Mouse (Mus musculus): ENCODE measurements around the gene Gm49354. TPM values are rescaled to one million over a fixed set of nuclear protein-coding genes. Genes with fewer than 3 reads are reported as not detected.
A peak's percentile ranks its signal among the peaks of the same experiment; 100 is the strongest.

Gene Gm49354
- polyA plus RNA-seq, 2 experiments: 0.35 TPM; not detected in 1

DNA sequence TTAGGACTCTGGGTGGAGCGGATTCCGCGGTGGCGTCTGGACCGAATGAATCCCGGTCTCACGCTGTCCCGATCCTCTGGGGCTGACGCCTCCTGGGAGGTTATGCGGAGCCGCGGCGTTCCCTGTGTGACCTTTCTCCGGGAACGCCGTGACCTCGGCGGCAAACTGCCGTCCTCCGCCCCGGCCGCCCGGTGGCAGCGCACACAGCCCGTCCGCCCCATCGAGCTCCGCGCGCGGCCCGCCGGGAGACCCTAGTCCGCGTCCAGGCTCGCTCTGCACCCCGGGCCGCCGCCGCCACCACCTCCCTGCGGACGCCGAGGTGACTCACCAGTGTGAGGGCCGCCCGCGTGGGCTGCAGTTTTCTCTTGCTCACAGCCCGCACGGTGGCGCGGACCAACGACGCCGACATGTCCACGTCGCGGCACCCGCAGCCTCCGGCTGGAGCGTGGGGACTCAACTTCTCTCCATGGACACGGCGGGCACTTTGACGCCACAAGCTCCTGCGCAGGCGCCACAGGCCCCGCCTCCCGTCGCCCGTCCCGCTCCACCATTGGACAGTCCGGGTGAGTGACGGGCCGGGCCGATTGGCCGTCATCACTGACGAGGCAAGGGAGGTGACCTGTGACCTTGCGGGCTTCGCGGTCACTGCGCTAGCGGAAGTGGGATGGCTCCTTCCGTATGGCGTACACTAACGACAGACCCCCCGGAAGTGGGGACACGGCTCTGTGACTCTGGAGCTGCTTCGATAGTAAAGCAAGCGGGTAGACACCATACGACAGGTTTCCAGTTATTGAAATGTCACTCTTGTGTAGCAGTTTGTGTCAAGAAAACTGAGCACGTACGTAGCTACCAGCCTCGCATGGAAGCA is 12.5 kb downstream of the Gm49354 start, which contains the start of gene Isca1:
TSS of gene Isca1 (minus strand) at position 515 of the 868 bp plus-strand sequence.
- peaks cover 56% of the 10 kb centered on the region for H3K36me3 ChIP-seq (replicated peaks; ENCODE audit: control insufficient read depth, insufficient read depth, low read depth)
- H3K27ac ChIP-seq: peak within 1 kb of the TSS; percentile 96
- peak within 1 kb of the TSS; percentile 76 to 98 for H3K4me3 ChIP-seq (ENCODE audit: insufficient read depth in 1 of 2, low read depth in 2 of 2, low read length in 2 of 2)
- TF ChIP-seq EP300 (IDR thresholded peaks at IDR 0.05; ENCODE audit: low read depth): no peak
- TF ChIP-seq CTCF (IDR thresholded peaks at IDR 0.05; ENCODE audit: low read depth): no peak
- peak; percentile 93 for ATAC-seq (ENCODE audit: insufficient read depth)
- whole genome bisulfite sequencing (ENCODE audit: insufficient replicate concordance): under 1% methylated on average over 91 of the region's 91 CpGs
- no peaks in the 10 kb centered on the region for H3K9me3 ChIP-seq (ENCODE audit: control insufficient read depth, low read length)
- H3K9ac ChIP-seq (replicated peaks): peak within 1 kb of the TSS; percentile 99
- peaks cover 41 to 51% of the 10 kb centered on the region in 2 experiments for H3K4me1 ChIP-seq (replicated peaks; ENCODE audit: control insufficient read depth in 2 of 2, insufficient read depth in 2 of 2, low read length in 1 of 2)
- H3K27me3 ChIP-seq (ENCODE audit: control insufficient read depth, insufficient read depth, low read length): no peaks in the 10 kb centered on the region
- H3K4me2 ChIP-seq (ENCODE audit: low read depth): peak within 1 kb of the TSS; percentile 90
- DNase-seq (ENCODE audit: low read depth in 3 of 3, low spot score in 3 of 3): peak; percentile 94 to 96 (median 96)

DNA sequence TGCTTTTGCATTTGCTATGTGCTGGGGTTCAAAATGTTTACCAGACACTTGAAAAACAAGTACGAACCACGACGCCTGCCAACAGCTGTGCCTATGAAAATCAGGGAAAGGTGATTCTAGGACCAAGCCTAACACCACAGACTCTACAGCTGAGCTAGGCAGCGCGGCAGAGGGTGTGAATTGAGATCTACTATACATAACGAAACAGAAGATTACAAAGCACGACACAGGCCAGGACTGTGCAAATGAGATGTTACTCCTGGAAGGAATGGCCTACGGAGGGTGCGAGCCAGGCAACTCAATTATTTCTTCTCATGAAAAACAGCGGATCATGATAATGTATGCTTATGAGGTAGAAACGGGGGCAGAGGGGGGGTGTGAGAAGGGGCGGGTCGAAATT is 13.5 kb downstream of the Gm49354 start:
- no peaks in the 10 kb centered on the region for H3K9me3 ChIP-seq (ENCODE audit: control insufficient read depth, low read length)
- 18% methylated on average over 13 of the region's 13 CpGs for WGBS (ENCODE audit: insufficient replicate concordance)
- ATAC-seq (ENCODE audit: insufficient read depth) (no peak), DNase-seq (ENCODE audit: low read depth in 3 of 3, low spot score in 3 of 3) (no peak)
- peak overlapping the region; percentile 90 for H3K4me2 ChIP-seq (ENCODE audit: low read depth)
- H3K4me1 ChIP-seq (replicated peaks; ENCODE audit: control insufficient read depth in 2 of 2, insufficient read depth in 2 of 2, low read length in 1 of 2): peaks cover 46 to 59% of the 10 kb centered on the region in 2 experiments
- peak overlapping the region; percentile 99 for H3K9ac ChIP-seq (replicated peaks)
- H3K27ac ChIP-seq: peak overlapping the region; percentile 96
- H3K27me3 ChIP-seq (ENCODE audit: control insufficient read depth, insufficient read depth, low read length): no peaks in the 10 kb centered on the region
- H3K4me3 ChIP-seq (ENCODE audit: insufficient read depth in 1 of 2, low read depth in 2 of 2, low read length in 2 of 2): peak overlapping the region; percentile 67 to 98
- peaks cover 54% of the 10 kb centered on the region for H3K36me3 ChIP-seq (replicated peaks; ENCODE audit: control insufficient read depth, insufficient read depth, low read depth)
- TF ChIP-seq CTCF (IDR thresholded peaks at IDR 0.05; ENCODE audit: low read depth) (no peak), EP300 (IDR thresholded peaks at IDR 0.05; ENCODE audit: low read depth) (no peak)

GRCm38 (mm10) chr13:59766786-59767515 is 15.1 kb downstream of the Gm49354 start:
- H3K4me1 ChIP-seq (replicated peaks; ENCODE audit: control insufficient read depth in 2 of 2, insufficient read depth in 2 of 2, low read length in 1 of 2): peaks cover 51 to 63% of the 10 kb centered on the region in 2 experiments
- peak overlapping the region; percentile 90 for H3K4me2 ChIP-seq (ENCODE audit: low read depth)
- no peaks in the 10 kb centered on the region for H3K27me3 ChIP-seq (ENCODE audit: control insufficient read depth, insufficient read depth, low read length)
- peak overlapping the region; percentile 96; the same call in 1 of the 2 replicates for H3K27ac ChIP-seq
- H3K4me3 ChIP-seq (ENCODE audit: insufficient read depth in 1 of 2, low read depth in 2 of 2, low read length in 2 of 2): peak overlapping the region; percentile 67 to 98
- H3K36me3 ChIP-seq (replicated peaks; ENCODE audit: control insufficient read depth, insufficient read depth, low read depth): peaks cover 53% of the 10 kb centered on the region
- H3K9me3 ChIP-seq (ENCODE audit: control insufficient read depth, low read length): no peaks in the 10 kb centered on the region
- ATAC-seq (ENCODE audit: insufficient read depth) (no peak), DNase-seq (ENCODE audit: low read depth in 3 of 3, low spot score in 3 of 3) (no peak)
- TF ChIP-seq CTCF (IDR thresholded peaks at IDR 0.05; ENCODE audit: low read depth) (no peak), EP300 (IDR thresholded peaks at IDR 0.05; ENCODE audit: low read depth) (no peak)
- H3K9ac ChIP-seq (replicated peaks): peak overlapping the region; percentile 99
- WGBS (ENCODE audit: insufficient replicate concordance): 63% methylated on average over 11 of the region's 11 CpGs

DNA sequence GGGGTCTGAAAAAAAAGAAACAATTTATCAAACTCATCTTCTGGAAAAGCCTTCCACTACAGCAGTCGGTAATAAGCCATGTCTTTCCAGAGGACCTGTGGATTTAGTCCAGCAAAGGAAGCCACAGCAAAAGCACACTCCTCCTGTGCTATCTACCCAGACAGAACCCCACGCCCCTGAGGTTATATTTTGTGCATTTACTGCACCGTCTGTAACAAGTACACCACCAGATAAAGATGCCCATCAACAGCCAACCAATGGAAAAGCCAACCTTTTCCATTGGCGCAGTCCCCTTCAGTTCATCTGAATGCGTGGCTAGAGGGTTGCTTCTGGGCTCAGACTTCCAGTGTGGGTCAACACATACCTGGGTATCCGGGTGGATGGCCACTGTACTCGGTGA is 19.3 kb downstream of the Gm49354 start:
- H3K9me3 ChIP-seq (ENCODE audit: control insufficient read depth, low read length): no peaks in the 10 kb centered on the region
- 39% methylated on average over 7 of the region's 7 CpGs for WGBS (ENCODE audit: insufficient replicate concordance)
- peak overlapping the region in 1 of 2 experiments; percentile 1; a peak in 3 of 4 replicates for H3K4me3 ChIP-seq (ENCODE audit: insufficient read depth in 1 of 2, low read depth in 2 of 2, low read length in 2 of 2)
- no peak for TF ChIP-seq CTCF (IDR thresholded peaks at IDR 0.05; ENCODE audit: low read depth)
- TF ChIP-seq EP300 (IDR thresholded peaks at IDR 0.05; ENCODE audit: low read depth): peak; percentile 65
- peak overlapping the region; percentile 52 for H3K9ac ChIP-seq (replicated peaks)
- no peaks in the 10 kb centered on the region for H3K27me3 ChIP-seq (ENCODE audit: control insufficient read depth, insufficient read depth, low read length)
- peaks cover 39 to 42% of the 10 kb centered on the region in 2 experiments for H3K4me1 ChIP-seq (replicated peaks; ENCODE audit: control insufficient read depth in 2 of 2, insufficient read depth in 2 of 2, low read length in 1 of 2)
- H3K27ac ChIP-seq: peak overlapping the region; percentile 75
- peaks cover 84% of the 10 kb centered on the region for H3K36me3 ChIP-seq (replicated peaks; ENCODE audit: control insufficient read depth, insufficient read depth, low read depth)
- DNase-seq (ENCODE audit: low read depth in 3 of 3, low spot score in 3 of 3): peak; percentile 59 to 63 (median 60)
- H3K4me2 ChIP-seq (ENCODE audit: low read depth): peak overlapping the region; percentile 48
- ATAC-seq (ENCODE audit: insufficient read depth): peak; percentile 80
